Mouse (Mus musculus) stomach, postnatal 0 days (tissue): Measurements from ENCODE around the gene Zfp653.

Experiments
- CTCF ChIP-seq: IDR thresholded peaks from 2 replicates; pipeline ENCODE4 v1.5.1; 2016; ENCODE audit warnings: antibody characterized with exemption, low read depth, mild to moderate bottlenecking, moderate library complexity
- EP300 ChIP-seq: optimal IDR thresholded peaks from 2 replicates; pipeline ENCODE3; 2016; ENCODE audit warnings: antibody characterized with exemption

DNA sequence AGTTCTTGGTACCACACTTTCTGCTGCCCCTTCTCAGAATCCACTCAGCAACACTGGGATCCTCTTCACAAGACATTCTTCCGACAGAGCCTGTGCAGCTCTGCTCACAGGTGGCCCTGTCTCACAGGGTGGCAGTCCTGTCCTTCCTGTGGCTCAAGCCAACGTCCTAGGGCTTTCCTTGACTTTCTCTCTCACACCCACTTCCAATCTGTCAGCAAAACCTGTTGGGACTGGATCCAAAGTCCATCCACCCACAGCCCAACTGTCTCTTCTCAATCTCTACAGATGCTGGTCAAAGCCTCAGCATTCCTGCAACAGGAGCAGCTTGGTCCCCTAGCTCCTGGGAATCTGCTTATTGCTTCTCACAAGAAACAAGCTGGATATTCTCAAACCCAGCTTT lies 9.8 kb downstream of the Zfp653 start:
- TF ChIP-seq CTCF (no peak), EP300 (no peak)
